Mouse (Mus musculus) kidney, adult 18-20 months (tissue): ENCODE results near the gene Gm16430.
"Not testable (repeated sequence)": the region's sequence is repeated elsewhere in the genome, so short reads cannot be mapped to it uniquely, and the experiment has no call there.

Experiments used
- DNase-seq: peaks from one replicate; pipeline ENCODE4 v3.0.0; 2021

Gm16430 gene

DNA sequence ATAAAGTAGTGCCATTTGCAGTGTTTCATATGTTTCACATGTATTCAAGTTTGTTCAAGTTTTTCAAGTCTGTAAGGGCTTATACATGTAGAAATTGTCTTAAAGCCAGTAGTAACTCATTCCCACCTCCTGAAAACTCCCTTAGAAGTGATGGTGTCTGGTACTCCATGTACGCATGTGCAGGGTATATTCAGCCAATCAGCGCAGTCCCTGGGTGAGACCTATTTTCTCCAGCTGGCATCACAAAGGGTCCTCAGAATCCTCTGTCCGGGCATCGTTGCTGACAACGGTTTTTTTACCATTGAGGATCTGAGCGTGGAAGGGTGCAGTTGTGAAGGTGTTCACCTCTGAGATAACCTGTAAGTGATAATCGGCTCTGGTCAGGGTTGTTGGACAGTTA, at the start of gene Gm16430:
TSS of gene Gm16430 (plus strand) at position 301 of the 400 bp plus-strand sequence.
- DNase-seq = not testable (repeated sequence)
